Mouse (Mus musculus) right cerebral cortex, postnatal 14 days (tissue): ENCODE data around the gene Vps37b.

Experiments
- DNase-seq: peaks from one replicate; pipeline ENCODE4 v3.0.0; 2022

Gene Vps37b

GRCm38 (mm10) chr5:124019348-124020216 is 12.5 kb downstream of the Vps37b start:
- DNase-seq: peak; percentile 72

DNA sequence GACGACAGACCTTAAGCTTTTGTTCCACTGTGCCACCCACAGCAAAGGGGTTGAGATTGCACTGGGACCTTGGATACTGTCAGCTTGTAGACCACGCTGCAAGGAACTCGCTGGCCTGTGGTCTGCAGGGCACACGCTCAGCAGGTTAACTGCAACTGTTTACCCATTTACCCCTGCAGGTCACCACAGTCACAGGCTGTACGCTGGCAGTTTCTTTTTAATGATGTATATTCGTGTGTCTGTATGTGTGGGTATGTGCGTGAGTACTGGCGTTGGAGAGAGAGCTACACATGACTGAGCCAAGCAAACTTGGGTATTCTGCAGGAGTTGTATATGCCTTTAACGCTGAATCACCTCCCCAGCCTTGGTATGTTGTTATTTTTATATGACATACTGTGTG is 13.4 kb downstream of the Vps37b start:
- no peak for DNase-seq

DNA sequence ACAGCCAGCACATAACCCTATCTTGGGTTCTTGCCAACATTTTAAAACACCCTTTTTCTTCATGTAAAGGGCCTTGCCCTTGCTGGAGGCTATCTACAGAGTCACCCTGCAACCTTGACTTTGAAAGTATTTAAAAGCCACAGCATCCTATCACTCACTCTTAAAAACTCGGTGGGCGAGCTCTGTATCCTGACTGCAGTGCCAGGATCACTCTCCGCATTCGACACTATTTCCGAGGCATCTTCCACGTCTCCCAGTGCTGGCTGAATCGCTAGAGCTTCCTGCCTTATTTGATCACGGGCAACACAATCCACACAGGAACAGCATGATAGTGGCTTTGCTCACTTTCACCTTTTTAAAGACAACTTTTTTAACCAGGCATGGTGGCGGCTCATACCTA is 14.1 kb downstream of the Vps37b start:
- no peak for DNase-seq

GRCm38 (mm10) chr5:124016291-124016821 is 15.7 kb downstream of the Vps37b start:
- DNase-seq: no peak

DNA sequence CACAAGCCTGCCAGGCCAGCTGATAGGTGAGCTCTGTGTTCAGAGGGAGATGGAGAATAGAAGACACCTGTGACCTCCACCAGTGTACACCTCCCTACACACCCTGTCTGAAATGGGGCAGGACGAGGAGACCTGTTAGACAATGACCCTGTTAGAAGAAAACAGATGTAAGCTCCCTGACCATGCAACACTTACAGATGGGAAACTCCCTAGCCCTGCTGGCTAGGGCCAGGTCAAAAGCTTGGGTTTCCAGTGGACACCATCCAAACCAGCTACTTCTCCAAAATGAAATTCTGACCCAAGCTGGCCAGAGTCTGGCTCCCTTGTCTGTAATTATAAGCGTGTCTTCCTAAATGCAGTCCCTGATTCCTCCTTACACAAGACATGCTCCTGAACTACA is 16.3 kb downstream of the Vps37b start:
- no peak for DNase-seq

- peak; percentile 21 for DNase-seq
Measured at GRCm38 (mm10) chr5:124014791-124015251, 17.2 kb downstream of the Vps37b start.

- no peak for DNase-seq
Measured at GRCm38 (mm10) chr5:124014180-124014579, 17.9 kb downstream of the Vps37b start.

- peak; percentile 3 for DNase-seq
Measured at GRCm38 (mm10) chr5:124013747-124014146, 18.3 kb downstream of the Vps37b start.

DNA sequence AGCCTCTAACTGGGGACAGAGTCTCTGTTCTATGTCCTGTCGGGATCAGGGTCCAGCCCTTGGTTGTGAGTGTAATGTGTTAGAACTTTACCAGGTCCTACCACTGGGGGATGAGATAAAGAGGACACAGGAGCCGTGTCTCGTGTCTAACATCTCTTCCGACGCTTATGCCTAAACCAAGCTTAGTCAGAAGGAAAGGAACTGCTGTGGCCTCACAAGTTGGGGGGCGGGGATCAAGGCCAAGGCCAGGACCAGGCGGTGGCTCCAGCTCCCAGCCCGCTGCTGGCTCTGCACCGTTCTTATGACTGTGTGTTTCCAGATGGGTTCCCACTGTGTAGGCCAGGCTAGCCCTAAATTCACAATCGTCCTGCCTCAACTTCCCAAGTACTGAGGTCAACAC is 19.2 kb downstream of the Vps37b start:
- no peak for DNase-seq

DNA sequence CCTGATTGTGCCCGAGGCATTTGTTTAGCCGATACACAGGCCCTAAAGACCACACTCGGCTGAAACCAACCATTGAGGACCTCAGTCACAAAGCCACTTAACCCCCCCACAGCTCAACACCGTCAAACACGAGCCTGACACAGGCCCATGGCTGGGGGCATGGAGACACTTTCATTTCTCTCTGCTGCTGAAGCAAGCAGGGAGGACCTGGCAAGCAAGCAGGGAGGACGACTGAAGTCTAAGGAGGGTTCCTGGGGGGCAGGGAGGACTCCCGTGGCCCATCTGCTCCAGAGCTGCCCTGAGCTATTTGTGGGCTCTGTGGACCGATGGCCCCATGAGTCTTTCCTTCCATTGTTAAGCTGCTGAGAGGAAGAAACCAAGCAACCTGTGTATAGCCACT is 20.1 kb downstream of the Vps37b start:
- DNase-seq: no peak

DNA sequence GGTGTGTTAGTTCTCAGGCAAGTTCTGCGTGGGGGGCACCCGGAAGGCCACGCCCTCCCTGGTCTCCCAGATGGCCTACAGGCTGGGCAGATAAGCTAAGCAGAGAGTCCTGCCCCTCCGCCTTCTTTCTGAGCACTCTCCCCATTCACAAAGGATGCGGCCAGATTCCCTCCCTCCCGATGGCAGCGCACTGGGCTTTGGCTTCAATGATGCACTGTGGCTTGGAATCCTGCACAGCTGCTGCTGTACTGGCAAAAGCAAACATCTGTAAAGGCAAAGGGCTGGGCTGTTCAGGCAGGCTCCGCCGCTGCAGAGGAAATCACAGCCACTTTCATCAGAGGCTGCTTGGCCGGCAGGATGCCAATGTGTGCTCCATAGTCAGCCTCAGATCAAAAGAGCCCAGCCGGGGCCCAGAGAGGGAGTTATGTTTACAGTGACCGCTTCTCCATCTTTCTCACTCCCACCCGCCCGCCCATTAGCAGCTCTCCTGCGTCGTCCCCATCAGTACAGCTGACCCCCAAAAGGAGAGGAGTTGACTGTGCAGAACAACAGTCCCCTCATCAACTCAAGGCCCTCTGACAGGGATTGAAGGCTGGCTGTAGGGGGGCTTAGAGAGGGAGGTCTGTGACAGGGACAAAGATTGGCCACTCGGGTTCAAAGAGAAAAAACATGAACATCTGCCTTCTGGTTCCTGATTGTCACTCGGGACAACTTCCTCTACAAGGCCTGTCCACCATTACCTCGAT is 21.0 kb downstream of the Vps37b start:
- peak; percentile 71 for DNase-seq

DNA sequence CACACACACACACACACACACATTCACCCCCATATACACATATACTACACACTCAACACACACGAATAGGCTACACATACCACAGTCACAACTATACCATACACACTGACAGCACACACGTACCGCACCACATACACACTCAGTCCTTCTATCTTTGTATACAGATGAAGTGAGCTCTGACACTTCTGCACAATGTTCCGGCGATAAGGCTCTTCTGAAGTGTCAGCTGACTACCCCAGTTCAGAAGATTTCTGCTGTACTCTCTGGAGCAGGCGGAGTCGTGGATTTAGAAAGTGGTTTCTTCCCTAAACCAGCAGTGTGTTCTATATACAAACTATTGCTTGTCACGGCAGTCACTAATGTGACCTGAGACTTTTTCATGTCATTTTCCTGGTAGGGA is 22.0 kb downstream of the Vps37b start:
- DNase-seq: no peak

GRCm38 (mm10) chr5:124006891-124007491 is 25.1 kb downstream of the Vps37b start:
- DNase-seq: no peak

- DNase-seq: no peak
Measured at GRCm38 (mm10) chr5:124006082-124006873, 25.8 kb downstream of the Vps37b start.

- DNase-seq: no peak
Measured at GRCm38 (mm10) chr5:124005591-124005990, 26.5 kb downstream of the Vps37b start.

GRCm38 (mm10) chr5:124005151-124005500 is 26.9 kb downstream of the Vps37b start:
- no peak for DNase-seq

GRCm38 (mm10) chr5:124004356-124005150 is 27.5 kb downstream of the Vps37b start:
- DNase-seq: no peak

DNA sequence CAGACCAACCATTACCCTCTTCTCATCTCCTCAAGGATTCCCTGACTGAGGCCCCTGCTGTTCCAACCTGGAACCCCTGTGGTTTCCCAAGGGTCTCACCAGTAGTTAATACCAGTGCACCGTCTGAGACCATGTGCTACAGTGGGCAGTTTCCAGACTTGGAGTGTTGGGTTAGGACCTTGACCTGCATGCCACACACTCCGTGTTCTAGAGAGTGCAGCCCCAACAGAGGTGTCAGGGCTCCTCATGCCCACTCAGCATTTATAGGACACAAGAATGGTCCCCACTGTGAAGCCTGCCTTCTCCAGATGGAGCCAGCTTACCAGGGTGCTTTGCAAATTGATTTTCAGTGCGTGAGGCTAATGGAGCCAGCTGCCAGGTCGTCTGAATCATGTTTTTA is 28.7 kb downstream of the Vps37b start:
- DNase-seq: no peak

DNA sequence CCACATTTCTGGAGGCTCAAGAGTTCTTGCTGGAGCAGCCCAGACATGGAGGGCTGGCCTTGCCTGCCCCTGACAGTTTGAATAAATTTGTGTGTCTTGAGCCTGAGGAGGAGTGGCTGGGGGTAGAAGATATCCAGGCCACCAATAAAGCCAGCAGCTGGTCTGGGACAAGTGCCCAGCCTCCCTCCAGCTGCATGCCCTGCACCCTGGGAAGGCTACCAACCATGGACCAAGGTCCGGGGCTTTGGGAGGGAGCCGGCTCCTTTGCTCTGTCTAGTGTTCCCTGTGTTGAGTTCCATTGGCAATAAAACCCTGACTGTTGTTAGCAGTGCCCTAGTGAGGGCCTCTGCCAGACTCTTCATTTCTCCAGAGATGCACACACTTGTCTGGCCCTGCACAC is 29.2 kb downstream of the Vps37b start:
- DNase-seq: peak; percentile 55

- no peak for DNase-seq
Measured at GRCm38 (mm10) chr5:124001274-124001673, 30.8 kb downstream of the Vps37b start.

DNA sequence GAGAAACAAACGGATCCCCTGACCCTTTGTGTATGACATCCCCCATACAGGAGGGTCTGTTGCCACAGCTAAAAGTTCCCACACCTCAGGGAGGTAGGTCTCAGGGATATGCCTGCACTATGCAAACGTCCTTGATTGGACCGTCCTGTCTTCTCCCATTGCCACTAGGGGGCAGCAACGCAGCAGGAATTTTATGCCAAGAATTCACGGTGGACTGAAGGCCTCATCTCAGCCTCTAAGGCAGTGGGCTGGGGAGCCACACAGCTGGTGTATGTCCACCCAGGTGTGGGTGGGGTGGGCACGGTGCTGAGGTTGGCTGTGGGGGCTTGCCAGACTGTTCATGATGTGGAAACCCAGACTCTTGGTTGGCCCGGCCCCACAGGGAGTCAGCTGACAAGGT is 31.2 kb downstream of the Vps37b start:
- DNase-seq: peak; percentile 95

DNA sequence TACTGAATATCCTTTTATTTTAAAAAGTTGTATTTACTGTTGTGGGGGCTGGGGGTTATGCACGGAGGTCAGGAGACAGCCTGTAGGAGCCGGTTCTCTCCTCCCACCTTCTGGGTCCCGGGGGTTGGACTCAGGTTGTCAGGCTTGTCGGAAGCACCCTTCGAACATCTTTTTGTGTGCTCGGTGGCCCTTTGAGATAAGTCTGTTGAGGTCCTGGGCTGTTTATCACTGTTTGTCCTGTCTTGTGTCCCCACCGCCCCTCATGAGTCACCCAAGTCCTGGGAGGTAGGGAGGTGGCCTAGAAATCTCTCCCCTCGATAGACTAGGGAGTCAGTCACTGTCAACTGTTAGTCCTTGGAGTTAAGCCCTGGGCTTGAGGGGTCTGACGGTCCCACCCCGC is 33.7 kb downstream of the Vps37b start:
- DNase-seq: no peak
